Mouse (Mus musculus): Measurements from ENCODE around the gene Crtc2. TPM values are rescaled to one million over a fixed set of nuclear protein-coding genes. Genes with fewer than 3 reads are reported as not detected.

Crtc2 gene
- polyA plus RNA-seq, 1 experiment from 2014 or later = 23.7 TPM

DNA sequence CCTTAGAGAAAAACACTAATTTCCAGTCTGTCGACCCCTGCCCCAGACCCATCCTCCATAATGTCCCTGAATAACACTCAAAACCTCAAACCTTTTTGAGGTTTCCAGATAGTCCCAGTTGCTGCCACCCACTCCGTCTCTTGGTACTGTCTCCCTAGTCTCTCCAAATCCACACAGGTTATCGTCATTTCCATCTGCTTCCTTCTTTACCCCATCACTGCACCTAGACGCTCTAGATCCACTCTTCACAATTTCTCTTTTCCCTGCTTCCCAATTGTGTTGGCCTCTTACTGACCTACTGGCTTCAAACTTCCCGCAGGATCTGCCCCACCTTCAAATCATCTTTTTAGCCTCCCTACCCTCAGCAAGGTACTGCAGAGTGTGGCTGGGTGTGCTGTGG lies 32.8 kb upstream of the Crtc2 start:
- no peaks in the 10 kb centered on the region for H3K9me3 ChIP-seq (replicated peaks; ENCODE audit: low read length)
- H3K4me3 ChIP-seq (replicated peaks; ENCODE audit: low read depth, low read length) = peak overlapping the region; percentile 51
- H3K36me3 ChIP-seq (ENCODE audit: insufficient read depth, low read length) = peaks cover 12% of the 10 kb centered on the region
- ATAC-seq (replicated peaks; ENCODE audit: low FRiP score, low read depth) (no peak), DNase-seq (ENCODE audit: low spot score) (no peak)
- H3K4me2 ChIP-seq (ENCODE audit: low read length) = peak overlapping the region; percentile 77
- peak overlapping the region; percentile 84 for H3K27ac ChIP-seq
- WGBS = 11% methylated on average over 5 of the region's 5 CpGs
- peak overlapping the region; percentile 73 for H3K9ac ChIP-seq (ENCODE audit: low read depth, low read length)
- no peak for TF ChIP-seq CTCF (IDR thresholded peaks at IDR 0.05; ENCODE audit: low read depth)
- H3K27me3 ChIP-seq (ENCODE audit: insufficient read depth, low read length) = no peaks in the 10 kb centered on the region
- H3K4me1 ChIP-seq (replicated peaks; ENCODE audit: insufficient read depth, low read length) = peaks cover 13% of the 10 kb centered on the region; the same call in 1 of the 2 replicates

DNA sequence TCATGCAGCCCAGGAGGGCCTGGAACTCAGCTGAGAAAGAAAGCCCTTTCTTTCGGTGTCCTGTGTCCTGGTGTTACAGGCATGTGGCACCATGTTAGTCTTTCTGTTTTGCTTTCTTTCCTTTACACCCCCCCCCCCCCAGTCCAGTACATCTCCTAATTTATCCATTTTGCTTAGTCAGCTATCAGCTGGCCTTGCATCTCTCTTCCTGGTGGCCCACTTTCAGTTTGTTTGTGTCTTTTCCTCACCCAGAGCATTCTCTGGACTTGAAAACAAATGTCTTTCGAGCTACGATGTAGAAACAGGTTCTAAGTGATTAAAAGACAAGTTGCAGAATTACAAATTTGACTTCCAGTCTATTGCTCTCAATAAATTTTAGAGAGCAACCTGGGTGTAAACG lies 31.5 kb upstream of the Crtc2 start:
- H3K27me3 ChIP-seq (ENCODE audit: insufficient read depth, low read length) = no peaks in the 10 kb centered on the region
- no peak overlapping the region for H3K4me3 ChIP-seq (replicated peaks; ENCODE audit: low read depth, low read length)
- no peak overlapping the region for H3K4me2 ChIP-seq (ENCODE audit: low read length)
- TF ChIP-seq CTCF (IDR thresholded peaks at IDR 0.05; ENCODE audit: low read depth) = no peak
- H3K36me3 ChIP-seq (ENCODE audit: insufficient read depth, low read length) = peaks cover 12% of the 10 kb centered on the region
- ATAC-seq (replicated peaks; ENCODE audit: low FRiP score, low read depth) = no peak
- 72% methylated on average over 4 of the region's 4 CpGs for WGBS
- no peak overlapping the region for H3K9ac ChIP-seq (ENCODE audit: low read depth, low read length)
- no peak for DNase-seq (ENCODE audit: low spot score)
- no peak overlapping the region for H3K27ac ChIP-seq
- no peaks in the 10 kb centered on the region for H3K9me3 ChIP-seq (replicated peaks; ENCODE audit: low read length)
- H3K4me1 ChIP-seq (replicated peaks; ENCODE audit: insufficient read depth, low read length) = peaks cover 13% of the 10 kb centered on the region; the same call in 1 of the 2 replicates

DNA sequence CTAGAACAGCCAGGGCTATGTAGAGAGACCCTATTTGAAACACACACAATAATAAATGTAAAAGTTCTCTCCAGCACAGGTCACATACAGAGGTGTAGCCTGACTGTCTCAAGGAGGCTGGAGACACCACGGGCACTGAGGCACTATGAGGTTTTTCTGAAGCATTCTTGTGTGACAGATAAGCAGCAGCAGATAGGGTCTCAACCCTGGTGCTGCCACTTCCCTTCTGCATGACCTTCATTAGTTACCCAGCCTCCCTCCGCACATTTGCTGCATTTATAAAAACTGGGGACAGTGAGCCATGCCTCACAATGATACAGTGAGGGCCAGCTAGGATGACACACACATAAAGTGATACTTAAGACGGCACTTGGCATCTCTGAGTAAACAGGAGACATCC lies 31.0 kb upstream of the Crtc2 start:
- peaks cover 12% of the 10 kb centered on the region for H3K36me3 ChIP-seq (ENCODE audit: insufficient read depth, low read length)
- no peaks in the 10 kb centered on the region for H3K9me3 ChIP-seq (replicated peaks; ENCODE audit: low read length)
- no peaks in the 10 kb centered on the region for H3K27me3 ChIP-seq (ENCODE audit: insufficient read depth, low read length)
- ATAC-seq (replicated peaks; ENCODE audit: low FRiP score, low read depth) (0 out of 2 replicates have a peak, but pooled peaks have one; percentile 8), DNase-seq (ENCODE audit: low spot score) (peak; percentile 51)
- H3K4me1 ChIP-seq (replicated peaks; ENCODE audit: insufficient read depth, low read length) = peaks cover 13% of the 10 kb centered on the region; the same call in 1 of the 2 replicates
- H3K27ac ChIP-seq = 0 out of 2 replicates have a peak overlapping the region, but pooled peaks have one; percentile 2
- 50% methylated on average over 3 of the region's 3 CpGs for WGBS
- H3K9ac ChIP-seq (ENCODE audit: low read depth, low read length) = no peak overlapping the region
- TF ChIP-seq CTCF (IDR thresholded peaks at IDR 0.05; ENCODE audit: low read depth) = no peak
- no peak overlapping the region for H3K4me2 ChIP-seq (ENCODE audit: low read length)
- H3K4me3 ChIP-seq (replicated peaks; ENCODE audit: low read depth, low read length) = no peak overlapping the region

DNA sequence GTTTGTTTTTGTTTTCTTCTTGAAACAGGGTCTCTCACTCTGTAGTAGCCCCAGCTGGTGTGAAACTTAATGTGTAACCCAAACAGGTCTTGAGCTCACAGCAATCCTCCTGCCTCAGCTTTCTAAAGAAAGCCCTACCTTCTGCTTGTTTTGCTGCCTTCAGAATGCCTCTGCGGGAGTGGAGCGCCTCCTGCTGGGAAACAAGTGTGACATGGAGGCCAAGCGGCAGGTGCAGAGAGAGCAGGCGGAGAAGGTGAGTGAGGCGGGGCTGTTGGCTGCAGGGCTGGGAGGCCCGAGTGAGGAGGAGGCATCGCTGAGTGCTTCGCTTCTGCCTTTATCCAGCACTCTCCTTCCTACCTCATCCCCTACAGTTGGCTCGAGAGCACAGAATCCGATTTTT lies 29.6 kb upstream of the Crtc2 start:
- no peak for TF ChIP-seq CTCF (IDR thresholded peaks at IDR 0.05; ENCODE audit: low read depth)
- Histone ChIP-seq H3K4me1 (replicated peaks; ENCODE audit: insufficient read depth, low read length) (peaks cover 13% of the 10 kb centered on the region; the same call in 1 of the 2 replicates), H3K9me3 (replicated peaks; ENCODE audit: low read length) (no peaks in the 10 kb centered on the region), H3K4me3 (replicated peaks; ENCODE audit: low read depth, low read length) (no peak overlapping the region), H3K9ac (ENCODE audit: low read depth, low read length) (no peak overlapping the region), H3K4me2 (ENCODE audit: low read length) (no peak overlapping the region), H3K27me3 (ENCODE audit: insufficient read depth, low read length) (no peaks in the 10 kb centered on the region), H3K27ac (no peak overlapping the region), H3K36me3 (ENCODE audit: insufficient read depth, low read length) (peaks cover 12% of the 10 kb centered on the region)
- WGBS = 85% methylated on average over 10 of the region's 10 CpGs
- ATAC-seq (replicated peaks; ENCODE audit: low FRiP score, low read depth) = no peak
- no peak for DNase-seq (ENCODE audit: low spot score)

DNA sequence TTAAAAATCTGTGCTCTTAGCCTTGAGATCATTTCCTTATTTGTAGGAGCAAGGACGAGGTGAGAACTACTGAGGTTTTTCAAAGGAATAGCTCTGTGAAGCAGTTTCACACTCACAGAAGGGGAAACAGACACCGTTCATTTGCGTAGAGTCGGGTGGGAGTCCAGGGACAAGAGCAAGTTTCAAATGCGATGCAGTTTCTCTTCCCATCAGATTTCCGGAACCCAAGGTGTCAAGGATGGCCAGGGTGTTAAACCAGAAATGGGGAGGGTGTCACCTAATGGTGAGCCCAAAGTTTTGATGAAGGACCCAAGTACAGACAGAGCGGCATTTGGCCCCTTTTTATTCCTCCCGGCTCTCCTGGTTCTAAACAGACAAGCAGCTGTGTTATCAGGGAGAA lies 22.9 kb upstream of the Crtc2 start:
- H3K27me3 ChIP-seq (ENCODE audit: insufficient read depth, low read length) = no peaks in the 10 kb centered on the region
- DNase-seq (ENCODE audit: low spot score) = no peak
- peak overlapping the region; percentile 75; the same call in 1 of the 2 replicates for H3K9ac ChIP-seq (ENCODE audit: low read depth, low read length)
- no peaks in the 10 kb centered on the region for H3K9me3 ChIP-seq (replicated peaks; ENCODE audit: low read length)
- 12% methylated on average over 8 of the region's 8 CpGs for WGBS
- peak overlapping the region; percentile 57 for H3K4me3 ChIP-seq (replicated peaks; ENCODE audit: low read depth, low read length)
- H3K36me3 ChIP-seq (ENCODE audit: insufficient read depth, low read length) = peaks cover 5% of the 10 kb centered on the region; the same call in 1 of the 2 replicates
- no peaks in the 10 kb centered on the region for H3K4me1 ChIP-seq (replicated peaks; ENCODE audit: insufficient read depth, low read length)
- H3K4me2 ChIP-seq (ENCODE audit: low read length) = peak overlapping the region; percentile 68
- no peak for TF ChIP-seq CTCF (IDR thresholded peaks at IDR 0.05; ENCODE audit: low read depth)
- ATAC-seq (replicated peaks; ENCODE audit: low FRiP score, low read depth) = no peak
- H3K27ac ChIP-seq = no peak overlapping the region

DNA sequence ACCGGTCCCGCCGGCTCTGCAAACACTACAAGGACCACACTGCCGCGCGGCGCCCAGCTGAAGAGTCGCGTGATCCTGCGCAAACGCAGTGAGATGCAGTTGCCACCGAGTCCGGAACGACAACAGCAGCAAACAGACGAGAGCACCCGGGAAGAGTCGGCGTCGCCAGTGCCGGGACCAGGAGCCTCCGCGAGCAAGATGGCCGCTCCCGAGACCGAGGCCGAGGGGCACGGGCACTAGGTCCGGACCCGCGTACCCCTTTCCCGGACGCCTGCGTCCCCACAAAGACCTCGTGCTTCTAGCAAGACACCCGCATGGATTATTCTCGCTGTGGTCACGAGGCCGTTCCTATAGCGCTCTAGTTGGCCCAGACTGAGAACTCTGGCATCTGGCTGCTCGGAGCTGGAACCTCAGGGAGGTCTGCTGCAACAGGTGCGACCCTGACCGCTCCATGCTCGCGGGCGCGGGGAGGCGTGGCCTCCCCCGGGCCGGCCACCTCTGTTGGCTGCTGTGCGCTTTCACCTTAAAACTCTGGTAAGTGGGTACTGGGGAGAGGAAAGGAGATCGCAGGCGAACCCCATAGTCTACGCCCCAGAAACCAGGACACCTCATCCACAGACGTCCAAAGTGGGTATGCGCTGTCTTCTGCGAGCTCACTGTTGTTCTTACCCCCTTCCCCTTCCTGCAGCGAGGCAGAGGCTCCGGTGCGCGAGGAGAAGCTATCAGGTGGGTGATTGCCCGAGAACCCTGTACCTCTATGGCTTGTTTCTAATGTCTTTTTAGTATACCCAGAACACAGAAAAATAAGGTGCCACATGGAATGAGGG lies 22.2 kb upstream of the Crtc2 start, which contains the start of gene Jtb:
Jtb (plus strand) TSS at position 91 of the 827 bp plus-strand sequence.
- peak within 1 kb of the TSS; percentile 94 for H3K27ac ChIP-seq
- under 1% methylated on average over 61 of the region's 61 CpGs for WGBS

More for the DNA sequence above, 22.2 kb upstream of the Crtc2 start, which contains the start of gene Jtb:
- ATAC-seq (replicated peaks; ENCODE audit: low FRiP score, low read depth) = peak; percentile 97
- Histone ChIP-seq H3K4me2 (ENCODE audit: low read length) (peak within 1 kb of the TSS; percentile 68), H3K9ac (ENCODE audit: low read depth, low read length) (peak within 1 kb of the TSS; percentile 75), H3K27me3 (ENCODE audit: insufficient read depth, low read length) (no peaks in the 10 kb centered on the region), H3K36me3 (ENCODE audit: insufficient read depth, low read length) (peaks cover 7% of the 10 kb centered on the region; the same call in 1 of the 2 replicates), H3K4me3 (replicated peaks; ENCODE audit: low read depth, low read length) (peak within 1 kb of the TSS; percentile 57), H3K9me3 (replicated peaks; ENCODE audit: low read length) (no peaks in the 10 kb centered on the region), H3K4me1 (replicated peaks; ENCODE audit: insufficient read depth, low read length) (no peaks in the 10 kb centered on the region)
- peak; percentile 97 for DNase-seq (ENCODE audit: low spot score)
- no peak for TF ChIP-seq CTCF (IDR thresholded peaks at IDR 0.05; ENCODE audit: low read depth)
